Mouse (Mus musculus) CH12F3 (cell line): ENCODE data around the gene Hopx.

Experiments used
- in situ Hi-C: fragments of 300-500 bp; cut with MboI; formaldehyde crosslinking; loops from 2 replicates; pipeline ENCODE4 v1.14.3; 2020; ENCODE audit warnings: low sequenced_read_pairs

Gene Hopx

GRCm38 (mm10) chr5:77114817-77115731, at the start of gene Hopx:
Gene Hopx (minus strand): TSS chr5:77115121.
- in situ Hi-C loops: no loop called here

- in situ Hi-C loops: no loop called here
These were observed 48.7 kb upstream of the Hopx start for GRCm38 (mm10) chr5:77163597-77163996.

DNA sequence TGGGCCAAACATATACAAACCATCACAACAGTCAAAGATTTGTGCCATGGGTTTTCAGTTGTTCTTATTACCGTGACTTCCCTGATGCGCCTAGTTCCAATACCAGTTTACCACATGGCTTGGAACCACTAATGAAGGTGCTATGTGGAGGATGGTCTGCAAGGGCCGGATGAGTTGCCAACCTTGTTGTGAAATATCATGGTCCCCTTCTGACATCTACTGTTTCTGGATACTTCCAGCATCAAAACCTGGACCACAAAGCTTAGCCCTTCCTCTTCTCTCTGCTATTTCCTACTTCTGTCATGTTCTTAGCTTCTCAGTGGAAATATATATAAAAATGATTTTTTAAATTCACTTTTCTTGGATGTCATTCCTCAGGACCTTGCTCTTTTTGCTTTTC, 47.6 kb upstream of the Hopx start:
- in situ Hi-C loops: no loop called here

- in situ Hi-C loops: no loop called here
These were observed 43.0 kb upstream of the Hopx start for GRCm38 (mm10) chr5:77157777-77158540.

GRCm38 (mm10) chr5:77156938-77157337, 42.0 kb upstream of the Hopx start:
- in situ Hi-C loops: no loop called here

GRCm38 (mm10) chr5:77155526-77155925, 40.6 kb upstream of the Hopx start:
- in situ Hi-C loops: no loop called here

- in situ Hi-C loops: no loop called here
These were observed 39.9 kb upstream of the Hopx start for GRCm38 (mm10) chr5:77154812-77155211.

- in situ Hi-C loops: no loop called here
These were observed 36.8 kb upstream of the Hopx start for GRCm38 (mm10) chr5:77151738-77152137.

DNA sequence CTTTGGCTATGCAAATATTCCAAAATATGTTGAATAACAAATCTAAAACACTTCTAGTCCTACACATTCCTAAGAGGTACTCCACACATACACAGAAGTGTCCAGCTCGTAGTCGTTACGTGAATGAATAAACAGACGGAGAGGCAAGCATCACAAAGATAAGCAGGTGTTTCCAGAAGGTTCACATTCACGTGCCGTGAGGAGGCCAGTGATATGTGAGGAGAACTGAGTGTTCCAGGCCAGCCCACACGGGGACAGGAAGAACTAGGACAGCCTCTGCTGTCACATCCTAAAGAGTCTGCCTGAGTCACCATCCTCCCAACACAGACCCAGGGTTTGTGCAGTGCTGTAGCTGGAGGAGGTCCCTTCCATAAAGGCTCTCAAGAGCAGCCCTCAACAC, 36.2 kb upstream of the Hopx start:
- in situ Hi-C loops: no loop called here

DNA sequence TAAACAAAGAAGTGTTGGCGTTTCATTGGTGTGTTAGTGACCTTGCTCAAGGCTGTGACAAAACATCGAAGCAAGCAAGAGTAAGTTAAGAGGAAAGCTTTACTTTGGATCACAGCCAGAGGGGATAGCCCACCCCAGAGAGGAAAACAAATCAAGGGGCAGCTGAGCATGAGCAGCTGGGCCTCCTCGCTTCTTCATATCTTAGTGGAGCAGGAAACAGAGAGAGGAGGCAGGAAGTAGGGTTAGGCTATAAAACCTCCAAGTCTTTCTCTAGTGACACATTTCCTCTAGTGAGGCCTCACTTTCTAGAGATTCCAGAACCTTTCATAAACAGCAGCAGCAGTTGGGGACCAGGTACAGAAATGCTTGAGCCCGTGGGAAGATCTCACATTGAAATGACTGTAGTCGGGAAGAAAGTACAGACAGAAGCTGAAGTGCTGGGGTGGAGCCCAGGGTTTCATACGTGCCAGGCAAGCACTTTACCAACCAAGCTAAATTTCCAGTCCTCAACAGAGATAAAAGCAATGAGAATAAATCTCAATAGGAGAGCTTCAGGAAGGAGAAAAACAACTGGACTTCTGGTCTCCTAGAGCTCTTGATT, 33.2 kb upstream of the Hopx start:
- in situ Hi-C loops: no loop called here

- in situ Hi-C loops: no loop called here
These were observed 31.7 kb upstream of the Hopx start for GRCm38 (mm10) chr5:77146459-77147170.

- in situ Hi-C loops: no loop called here
These were observed 29.7 kb upstream of the Hopx start for GRCm38 (mm10) chr5:77144647-77145046.

- in situ Hi-C loops: no loop called here
These were observed 28.2 kb upstream of the Hopx start for GRCm38 (mm10) chr5:77143076-77143475.

GRCm38 (mm10) chr5:77141336-77141735, 26.4 kb upstream of the Hopx start:
- in situ Hi-C loops: no loop called here

DNA sequence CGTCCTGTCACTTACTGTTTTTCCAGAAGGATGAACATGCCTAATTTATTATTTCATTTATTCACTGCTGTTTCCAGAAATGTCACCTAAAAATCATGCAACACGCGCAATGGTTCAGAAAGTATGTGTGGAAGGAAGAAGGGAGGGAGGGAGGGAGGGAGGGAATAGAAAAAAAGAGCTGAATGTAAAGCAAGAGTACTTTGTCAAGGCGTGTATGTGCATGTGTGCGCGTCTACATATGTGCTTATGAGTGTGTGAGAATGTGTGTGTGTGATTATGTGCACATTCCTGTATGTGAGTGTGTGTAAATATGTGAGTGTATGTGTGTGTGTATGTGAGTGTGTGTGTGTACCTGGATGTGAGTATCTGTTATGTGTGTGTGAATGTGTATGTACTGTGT, 25.9 kb upstream of the Hopx start:
- in situ Hi-C loops: no loop called here

DNA sequence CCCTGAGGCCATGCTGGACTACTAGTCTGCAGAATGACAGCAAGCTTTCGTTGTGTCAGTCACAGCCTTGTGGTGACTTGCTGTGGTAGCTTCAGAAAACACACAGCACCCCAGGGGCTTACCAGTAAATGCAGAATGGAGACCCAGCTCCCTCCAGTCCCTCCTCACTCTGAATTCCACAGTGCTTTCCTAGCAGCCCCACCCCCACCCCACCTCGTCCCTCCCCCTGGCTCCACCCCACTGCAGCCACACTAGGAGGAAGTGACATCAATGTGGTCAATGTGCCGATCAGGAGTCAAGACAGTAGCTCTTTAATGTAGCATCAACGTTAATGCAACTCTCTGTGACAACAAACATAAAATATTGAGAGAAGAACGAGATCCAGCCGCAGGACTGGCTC, 25.2 kb upstream of the Hopx start:
- in situ Hi-C loops: no loop called here

DNA sequence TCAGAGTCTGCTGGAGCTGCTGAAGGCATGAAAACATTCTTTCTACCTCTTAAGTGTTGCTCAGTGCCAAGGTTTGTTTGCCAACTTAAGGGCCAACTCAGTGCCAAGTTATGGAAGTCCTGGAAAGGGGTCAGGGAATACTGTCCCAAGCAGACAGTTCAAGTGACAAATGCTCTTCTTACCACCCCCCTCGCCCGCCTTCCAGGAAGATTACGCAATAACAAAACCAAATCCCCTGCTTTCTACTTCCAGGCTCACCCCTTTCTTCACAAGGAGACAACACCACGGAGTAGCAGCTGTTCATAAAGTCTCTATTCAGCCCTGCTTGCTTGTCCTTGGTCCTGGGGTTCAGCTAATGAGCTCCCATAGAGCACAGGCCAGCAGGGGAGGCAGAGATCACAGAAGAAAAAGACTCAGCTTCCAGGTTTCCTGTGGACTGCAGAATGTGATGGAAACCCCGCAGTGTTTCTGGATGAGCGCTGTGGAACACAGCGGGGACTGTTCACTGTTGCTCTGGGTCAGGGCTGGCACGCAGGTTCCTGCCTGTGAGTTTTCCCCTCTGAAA, 22.9 kb upstream of the Hopx start:
- in situ Hi-C loops: no loop called here

GRCm38 (mm10) chr5:77136684-77137224, 21.8 kb upstream of the Hopx start:
- in situ Hi-C loops: no loop called here

- in situ Hi-C loops: no loop called here
These were observed 20.0 kb upstream of the Hopx start for GRCm38 (mm10) chr5:77134961-77135360.

GRCm38 (mm10) chr5:77134465-77134864, 19.5 kb upstream of the Hopx start:
- in situ Hi-C loops: no loop called here
